Mouse (Mus musculus) myocyte (in vitro differentiated cells): ENCODE measurements around the gene Itgae.

ENCODE experiments used
- CEBPB ChIP-seq: IDR thresholded peaks from 2 replicates; pipeline ENCODE4 v1.6.1; 2011; ENCODE audit warnings: mild to moderate bottlenecking, moderate library complexity; ENCODE audit not compliant: poor library complexity, insufficient read depth, severe bottlenecking
- MAX ChIP-seq: IDR thresholded peaks from one replicate; pipeline ENCODE4 v1.6.1; 2011; ENCODE audit warnings: low read depth, mild to moderate bottlenecking, control low read depth
- MYOD1 ChIP-seq, 3 experiments: IDR thresholded peaks; one replicate each; pipeline ENCODE4 v1.6.1; 2011; ENCODE audit warnings: control low read depth in 2 of 3, low read depth in 2 of 3, mild to moderate bottlenecking in 2 of 3, moderate library complexity in 1 of 3; ENCODE audit not compliant: insufficient read length in 2 of 3, control insufficient read depth in 1 of 3
- POLR2A ChIP-seq: IDR thresholded peaks from one replicate; pipeline ENCODE4 v1.6.1; 2011; ENCODE audit warnings: low read depth, mild to moderate bottlenecking, control low read depth, moderate library complexity; ENCODE audit not compliant: insufficient read length
- POLR2AphosphoS2 ChIP-seq: IDR thresholded peaks from one replicate; pipeline ENCODE4 v1.6.1; 2011; ENCODE audit warnings: low read depth, control low read depth; ENCODE audit not compliant: insufficient read length
- TCF12 ChIP-seq: IDR thresholded peaks from one replicate; pipeline ENCODE4 v1.6.1; 2011; ENCODE audit warnings: mild to moderate bottlenecking, control low read depth; ENCODE audit not compliant: poor library complexity, insufficient read depth, severe bottlenecking
- USF1 ChIP-seq: IDR thresholded peaks from one replicate; pipeline ENCODE4 v1.6.1; 2011; ENCODE audit warnings: low read depth, mild to moderate bottlenecking, control low read depth, moderate library complexity

DNA sequence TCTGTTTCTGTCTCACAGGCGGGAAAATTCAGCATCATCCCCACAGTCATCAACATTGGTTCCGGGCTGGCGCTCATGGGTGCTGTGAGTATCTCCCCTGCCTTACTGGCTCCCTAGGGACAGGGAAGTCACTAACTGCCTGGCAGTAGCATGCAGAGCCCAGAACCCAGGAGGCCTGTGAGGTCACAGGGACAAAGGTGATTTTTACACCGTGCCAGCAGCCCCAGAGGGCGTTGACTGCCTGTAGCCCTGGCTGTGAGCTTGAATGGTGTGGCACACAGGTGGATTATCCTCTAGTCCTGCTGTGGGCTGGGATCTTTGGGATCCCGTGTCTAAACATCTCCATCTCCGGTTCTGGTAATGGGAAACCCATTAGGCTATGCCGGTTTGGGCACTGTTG lies 77.7 kb downstream of the Itgae start:
- TF ChIP-seq POLR2A (no peak), CEBPB (no peak), TCF12 (no peak), USF1 (no peak), MAX (no peak), POLR2AphosphoS2 (no peak), MYOD1 (IDR thresholded peaks at IDR 0.05; ENCODE audit: control insufficient read depth in 1 of 3, insufficient read length in 2 of 3, low read depth in 2 of 3) (no peak)
